Mouse (Mus musculus): ENCODE measurements around the gene Gm21876. TPM values are rescaled to one million over a fixed set of nuclear protein-coding genes. Genes with fewer than 3 reads are reported as not detected.
"Not testable (repeated sequence)": the region's sequence is repeated elsewhere in the genome, so short reads cannot be mapped to it uniquely, and the experiment has no call there.

Gene Gm21876
- not detected for polyA plus RNA-seq (2012; fragmentation: generic; extraction: Trizol)
- long read RNA-seq, experiment 1, result 0 reads
- long read RNA-seq, experiment 2, result 0 reads

- Histone ChIP-seq H3K4me3 (ENCODE audit: insufficient read depth, poor library complexity, severe bottlenecking) (no peak within 1 kb of the TSS), H3K36me3 (ENCODE audit: control insufficient read depth, insufficient read depth) (no peaks in the 10 kb centered on the region), H3K79me3 (ENCODE audit: low read depth) (no peaks in the 10 kb centered on the region), H3K27me3 (ENCODE audit: control insufficient read depth, insufficient read depth, insufficient read length) (no peaks in the 10 kb centered on the region), H3K79me2 (ENCODE audit: control insufficient read depth, insufficient read depth) (no peaks in the 10 kb centered on the region), H3ac (ENCODE audit: control insufficient read depth, insufficient read length, low read depth) (no peak within 1 kb of the TSS)
- TF ChIP-seq CEBPB (IDR thresholded peaks at IDR 0.05; ENCODE audit: low read depth), result no peak
- TF ChIP-seq USF1 (IDR thresholded peaks at IDR 0.05; ENCODE audit: low read depth), result no peak
- no peak for TF ChIP-seq MYOD1 (IDR thresholded peaks at IDR 0.05; ENCODE audit: control insufficient read depth, insufficient read length, low read depth)
Measured at GRCm38 (mm10) chrX:21175553-21175952, at the start of gene Gm21876. Gene Gm21876, minus strand, starts transcription at chrX:21175653.

GRCm38 (mm10) chrX:21220422-21220821 lies 45.0 kb upstream of the Gm21876 start:
- H3ac ChIP-seq (ENCODE audit: control insufficient read depth, insufficient read length, low read depth), result no peak overlapping the region
- H3K4me3 ChIP-seq (ENCODE audit: insufficient read depth, poor library complexity, severe bottlenecking), result no peak overlapping the region
- no peaks in the 10 kb centered on the region for H3K36me3 ChIP-seq (ENCODE audit: control insufficient read depth, insufficient read depth)
- no peaks in the 10 kb centered on the region for H3K27me3 ChIP-seq (ENCODE audit: control insufficient read depth, insufficient read depth, insufficient read length)
- no peaks in the 10 kb centered on the region for H3K79me3 ChIP-seq (ENCODE audit: low read depth)
- TF ChIP-seq CEBPB (IDR thresholded peaks at IDR 0.05; ENCODE audit: low read depth), result no peak
- TF ChIP-seq MYOD1 (IDR thresholded peaks at IDR 0.05; ENCODE audit: control insufficient read depth, insufficient read length, low read depth), result no peak
- TF ChIP-seq MYOG (IDR thresholded peaks at IDR 0.05; ENCODE audit: control insufficient read depth, extremely low read depth, insufficient read length), result no peak
- no peaks in the 10 kb centered on the region for H3K79me2 ChIP-seq (ENCODE audit: control insufficient read depth, insufficient read depth)

GRCm38 (mm10) chrX:21146675-21147074 lies 28.8 kb downstream of the Gm21876 start:
- not testable (repeated sequence) for H3K79me2 ChIP-seq (ENCODE audit: control insufficient read depth, insufficient read depth); H3K36me3 ChIP-seq (ENCODE audit: control insufficient read depth, insufficient read depth); H3ac ChIP-seq (ENCODE audit: control insufficient read depth, insufficient read length, low read depth); H3K79me3 ChIP-seq (ENCODE audit: low read depth); H3K4me3 ChIP-seq (ENCODE audit: insufficient read depth, poor library complexity, severe bottlenecking); H3K27me3 ChIP-seq (ENCODE audit: control insufficient read depth, insufficient read depth, insufficient read length)

Other genes starting within 250 kb of the Gm21876 start
- gene Cfp, start 244.1 kb downstream of the Gm21876 start, polyA plus RNA-seq (2012; fragmentation: generic; extraction: Trizol), result 1.2 TPM
- gene Elk1, start 225.0 kb downstream of the Gm21876 start, polyA plus RNA-seq (2012; fragmentation: generic; extraction: Trizol), result 14.4 TPM
- gene Uxt, start 213.6 kb downstream of the Gm21876 start, polyA plus RNA-seq (2012; fragmentation: generic; extraction: Trizol), result 46.5 TPM
- 0.47 TPM for gene Zfp182, start 113.3 kb downstream of the Gm21876 start, polyA plus RNA-seq (2012; fragmentation: generic; extraction: Trizol)
- not detected for gene Spaca5, start 107.2 kb downstream of the Gm21876 start, polyA plus RNA-seq (2012; fragmentation: generic; extraction: Trizol)
- 0.22 TPM for gene Zfp300, start 86.1 kb downstream of the Gm21876 start, polyA plus RNA-seq (2012; fragmentation: generic; extraction: Trizol)
- not detected for gene Ssxa1, start 59.8 kb downstream of the Gm21876 start, polyA plus RNA-seq (2012; fragmentation: generic; extraction: Trizol)

Measured in C2C12 (cell line).